Mouse (Mus musculus): ENCODE results near the gene Nudt3.
"Not testable (repeated sequence)": the region's sequence is repeated elsewhere in the genome, so short reads cannot be mapped to it uniquely, and the experiment has no call there.

Gene Nudt3

DNA sequence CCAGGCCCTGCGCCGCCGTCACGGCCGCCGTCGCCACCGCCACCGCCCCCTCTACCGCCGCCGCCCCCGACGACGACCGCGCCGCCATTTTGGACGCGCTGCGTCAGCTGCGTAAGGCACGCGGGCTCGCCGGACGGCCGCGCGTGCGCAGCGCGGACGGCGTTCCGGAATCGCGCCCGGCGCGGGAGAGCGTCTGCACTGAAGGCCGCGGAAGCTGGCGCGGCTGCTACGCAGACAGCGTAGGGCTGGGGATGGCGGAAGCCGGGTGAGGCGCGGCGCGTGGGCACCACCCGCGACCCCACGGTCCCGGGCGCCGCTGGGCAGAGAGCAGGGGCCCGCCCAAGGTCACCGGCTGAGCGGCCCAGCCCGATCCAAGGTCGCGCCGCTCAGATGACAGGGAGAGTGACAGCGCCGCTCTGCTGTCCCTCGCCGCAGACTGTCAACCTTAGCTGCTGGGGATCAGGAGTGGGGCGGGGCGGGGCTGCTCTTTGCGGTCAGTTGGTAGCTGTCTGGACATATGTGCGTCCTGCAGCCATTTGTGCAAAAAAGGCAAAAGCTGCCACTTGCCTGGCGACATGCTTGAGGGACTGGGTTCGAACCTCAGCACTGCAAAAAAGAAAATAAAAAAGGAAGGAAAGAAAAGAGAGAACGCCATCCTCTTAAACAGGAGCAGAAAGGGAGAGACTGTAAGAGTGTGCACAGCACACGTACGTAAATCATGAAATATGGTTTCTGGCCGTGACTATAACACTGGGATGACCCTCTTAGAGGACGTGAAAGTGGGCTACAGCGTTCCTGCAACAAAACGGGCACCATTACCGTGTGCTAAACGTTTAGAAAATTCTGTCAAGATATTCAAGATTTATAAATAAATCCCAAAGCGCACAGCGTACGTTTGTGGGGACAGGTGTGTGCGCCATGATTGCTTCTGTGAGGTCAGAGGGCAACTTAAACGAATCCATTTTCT is at the start of gene Nudt3:
TSS of gene Nudt3 (minus strand) at position 136 of the 967 bp plus-strand sequence.
- peak; percentile 83 for DNase-seq (ENCODE audit: low read depth, low spot score)

DNA sequence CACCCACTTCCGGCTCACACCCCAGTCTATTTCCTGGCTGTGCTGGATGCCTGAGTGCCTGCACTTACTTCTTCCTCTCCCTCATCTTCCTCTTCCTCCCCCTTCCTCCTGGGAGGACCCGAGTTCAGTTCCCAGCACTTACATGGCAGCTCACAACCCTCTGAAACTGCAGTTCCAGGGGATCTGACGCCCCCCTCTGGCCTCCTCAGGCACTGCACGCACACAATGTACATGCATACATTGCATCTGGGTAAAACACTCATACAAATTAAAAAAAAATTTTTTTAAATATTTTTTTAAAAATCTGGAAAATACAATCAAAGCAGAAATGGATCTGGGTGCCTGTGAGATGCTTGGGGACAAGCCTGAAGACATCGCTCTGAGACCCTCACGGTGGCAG is 48.4 kb upstream of the Nudt3 start:
- no peak for DNase-seq (ENCODE audit: low read depth, low spot score)

DNA sequence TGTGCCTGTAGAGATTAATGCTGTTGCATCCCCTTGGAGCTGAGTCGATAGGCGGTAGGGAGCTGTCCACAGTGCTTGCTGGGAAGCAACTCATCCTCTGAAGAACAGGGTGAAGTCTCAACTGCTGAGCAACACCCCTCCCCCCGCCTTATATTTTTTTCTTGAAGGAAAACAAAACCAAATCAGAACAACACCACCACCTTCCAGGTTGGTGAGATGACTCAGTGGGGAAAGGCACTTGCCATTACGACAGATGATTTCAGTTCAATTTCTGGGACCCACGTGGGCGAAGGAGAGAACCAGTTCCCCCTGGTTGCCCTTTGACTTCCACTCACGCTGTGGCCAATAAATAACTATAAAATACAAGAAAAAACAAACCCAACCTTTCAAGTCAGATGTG is 35.5 kb upstream of the Nudt3 start:
- DNase-seq (ENCODE audit: low read depth, low spot score) = no peak

- no peak for DNase-seq (ENCODE audit: low read depth, low spot score)
Observed at GRCm38 (mm10) chr17:27657123-27657522, 33.8 kb upstream of the Nudt3 start.

DNA sequence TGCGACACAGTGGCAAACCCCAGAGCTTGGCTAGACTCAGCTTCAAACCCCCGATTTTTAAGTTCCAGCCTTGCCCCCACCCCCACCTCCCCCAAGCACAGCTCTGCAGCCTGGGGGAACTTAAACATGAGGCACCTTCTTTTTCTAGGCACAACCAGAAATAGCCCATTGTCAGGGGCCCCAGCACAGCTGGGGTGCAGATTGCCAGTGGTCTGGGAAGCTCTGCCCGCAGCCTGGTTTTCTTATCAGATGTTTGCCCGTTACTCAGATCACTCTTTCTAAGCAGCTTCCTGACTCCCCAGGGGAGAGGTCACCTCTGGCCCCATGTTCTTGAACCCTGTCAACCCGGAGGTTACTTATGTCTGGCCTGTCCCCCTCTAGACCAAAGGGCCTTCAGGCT is 33.1 kb upstream of the Nudt3 start:
- no peak for DNase-seq (ENCODE audit: low read depth, low spot score)

DNA sequence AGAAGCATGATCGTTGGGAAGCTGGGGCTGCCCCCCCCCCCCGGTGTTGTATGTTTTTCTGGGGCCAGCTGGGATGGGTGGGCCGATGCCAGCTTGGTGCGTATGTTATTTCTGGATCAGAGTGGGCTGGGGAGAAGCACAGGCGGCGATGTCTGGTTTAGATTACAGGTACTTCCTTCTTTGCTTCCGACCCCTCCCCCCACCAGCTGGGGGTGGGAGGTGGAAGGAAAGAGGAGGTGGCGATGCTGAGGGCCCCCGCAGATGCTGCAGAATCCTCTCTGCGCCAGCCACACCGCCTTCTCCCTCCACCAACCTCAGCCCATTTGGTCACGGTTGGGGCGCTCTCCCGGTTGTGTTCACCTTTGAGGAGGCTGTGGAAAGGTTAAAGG is 32.7 kb upstream of the Nudt3 start:
- DNase-seq (ENCODE audit: low read depth, low spot score) = no peak

DNA sequence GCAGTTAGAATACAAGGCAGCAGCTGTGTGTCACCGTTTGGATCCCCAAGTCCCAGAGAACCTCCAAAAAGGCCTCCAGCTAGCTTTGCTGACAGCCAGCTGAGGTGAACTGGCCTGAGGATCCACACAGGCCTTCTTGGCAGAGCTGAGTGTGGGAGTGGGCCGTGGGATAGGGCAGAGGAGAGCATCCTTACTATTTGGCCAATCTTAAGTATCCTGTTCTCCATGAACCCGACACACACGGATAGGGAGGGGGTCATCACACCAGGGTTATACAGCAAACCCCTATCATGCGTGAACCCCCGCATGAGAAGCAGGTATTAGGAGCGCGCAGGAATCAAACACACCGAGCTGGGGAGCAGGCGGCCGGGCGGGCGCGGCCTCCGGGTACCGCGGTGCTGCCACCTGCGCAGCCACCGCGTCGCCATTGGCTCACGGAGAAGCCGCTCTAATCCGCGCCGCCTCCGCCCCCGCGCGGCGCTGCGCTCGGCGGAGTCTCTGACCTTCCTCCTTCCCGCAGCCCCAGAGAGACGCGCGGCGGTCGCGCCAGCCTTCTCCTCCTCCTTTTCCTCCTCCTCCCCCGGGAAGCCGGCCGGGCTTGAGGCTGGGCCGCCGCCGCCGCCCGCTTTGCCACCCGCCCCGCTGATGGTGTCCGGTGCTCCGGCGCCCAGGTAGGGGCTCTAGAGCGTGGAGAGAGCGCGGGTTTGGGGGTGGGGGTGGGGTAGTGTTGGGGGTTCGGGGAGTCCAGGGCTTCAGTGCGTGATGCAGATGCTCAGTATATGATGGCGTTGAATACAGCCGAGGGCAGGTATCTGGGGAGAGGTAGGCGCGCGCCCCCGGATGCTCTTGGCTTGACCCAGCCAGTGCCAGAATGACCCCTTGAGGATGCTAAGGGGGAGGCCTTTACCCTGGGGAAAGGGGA is 32.1 kb upstream of the Nudt3 start, which contains the start of gene Pacsin1:
TSS of gene Pacsin1 (plus strand) at position 421 of the 922 bp plus-strand sequence.
- no peak for DNase-seq (ENCODE audit: low read depth, low spot score)

DNA sequence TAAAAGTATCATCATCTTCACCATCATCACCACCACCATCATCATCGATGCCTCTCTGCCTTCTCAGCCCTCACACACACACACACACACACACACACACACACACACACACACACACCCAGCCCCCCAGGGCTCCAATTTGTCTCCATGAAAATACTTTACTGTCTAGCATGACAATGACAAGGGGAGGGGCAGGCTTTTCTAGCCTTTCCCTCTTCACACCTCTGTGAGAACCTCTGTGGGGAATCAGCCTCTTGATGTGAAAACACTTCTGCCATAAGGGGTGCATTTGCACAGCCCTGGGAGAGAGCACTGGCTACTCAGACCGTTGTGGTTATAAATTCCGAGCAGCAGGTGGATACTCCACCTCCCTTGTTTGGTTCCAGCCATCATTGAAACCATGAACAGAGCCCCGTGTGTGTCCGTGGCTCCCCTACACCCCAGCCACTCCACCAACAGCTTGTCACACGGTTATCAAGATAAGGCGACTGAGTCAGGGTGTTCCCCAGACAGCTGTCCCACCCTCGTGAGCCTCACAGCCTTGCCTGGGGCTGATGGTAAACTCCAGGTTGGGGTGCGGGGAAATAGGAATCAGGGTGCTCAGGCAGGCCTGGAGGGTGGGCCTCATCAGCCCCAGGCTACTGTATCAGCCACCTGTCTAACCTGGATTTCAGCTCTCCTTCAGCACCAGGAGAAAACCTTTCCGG is 30.1 kb upstream of the Nudt3 start:
- no peak for DNase-seq (ENCODE audit: low read depth, low spot score)

- DNase-seq (ENCODE audit: low read depth, low spot score) = no peak
Observed at GRCm38 (mm10) chr17:27652046-27652790, 28.9 kb upstream of the Nudt3 start.

GRCm38 (mm10) chr17:27650586-27650985 is 27.3 kb upstream of the Nudt3 start:
- DNase-seq (ENCODE audit: low read depth, low spot score) = no peak

DNA sequence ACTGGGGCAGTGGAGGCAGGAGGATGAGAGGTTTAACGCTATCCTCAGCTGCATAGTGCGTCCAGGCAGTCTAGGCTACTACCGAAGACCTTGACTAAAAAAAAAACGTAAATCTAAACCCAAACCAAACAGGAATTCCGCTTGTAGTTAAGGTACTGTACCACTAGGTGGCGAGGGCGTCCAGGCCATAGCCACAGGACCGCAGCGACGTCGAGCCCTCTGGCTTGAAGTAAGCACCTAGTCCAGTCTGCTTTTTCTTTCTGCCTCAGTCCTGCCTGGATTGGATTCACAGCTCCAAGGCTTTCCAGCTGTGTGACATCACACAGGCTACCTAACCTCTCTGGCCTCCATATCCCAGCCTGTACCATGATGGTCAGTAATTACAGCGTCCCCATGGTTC is 26.9 kb upstream of the Nudt3 start:
- DNase-seq (ENCODE audit: low read depth, low spot score) = peak; percentile 90

DNA sequence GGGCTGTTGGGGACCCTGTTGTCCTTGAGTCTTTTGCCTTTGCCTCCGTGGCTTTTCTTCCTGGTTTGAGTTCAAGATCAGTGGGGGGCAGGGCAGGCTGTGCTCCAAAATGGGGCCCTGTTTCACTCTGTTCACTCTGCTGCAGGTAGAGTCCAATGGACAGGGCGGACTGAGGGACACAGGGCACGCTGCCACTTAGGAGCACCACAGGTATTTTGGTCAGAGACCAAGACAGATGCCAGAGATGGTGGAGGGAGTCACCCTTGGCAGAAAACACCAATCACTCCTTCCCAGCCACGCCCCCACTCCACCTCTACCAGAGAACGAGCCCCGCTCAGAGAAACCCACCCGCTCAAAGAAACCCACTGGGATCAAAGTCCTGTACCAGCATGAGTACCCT is 22.5 kb upstream of the Nudt3 start:
- no peak for DNase-seq (ENCODE audit: low read depth, low spot score)

DNA sequence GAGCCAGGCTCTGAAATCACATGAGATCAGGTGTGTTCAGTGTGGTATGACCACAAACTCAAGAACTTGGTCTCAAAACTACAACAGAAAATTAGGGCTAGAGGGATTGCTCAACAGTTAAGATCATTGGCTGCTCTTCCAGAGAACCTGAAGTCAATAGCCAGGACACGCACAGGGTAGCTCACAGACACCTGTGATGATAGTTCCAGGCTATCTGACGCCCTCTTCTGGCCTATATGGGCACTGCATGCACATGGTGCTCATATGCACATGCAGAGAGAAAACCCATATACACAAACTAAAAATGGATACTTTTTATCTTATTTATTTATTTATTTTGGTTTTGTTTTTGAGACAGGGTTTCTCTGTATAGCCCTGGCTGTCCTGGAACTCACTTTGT is 21.3 kb upstream of the Nudt3 start:
- DNase-seq (ENCODE audit: low read depth, low spot score) = no peak

DNA sequence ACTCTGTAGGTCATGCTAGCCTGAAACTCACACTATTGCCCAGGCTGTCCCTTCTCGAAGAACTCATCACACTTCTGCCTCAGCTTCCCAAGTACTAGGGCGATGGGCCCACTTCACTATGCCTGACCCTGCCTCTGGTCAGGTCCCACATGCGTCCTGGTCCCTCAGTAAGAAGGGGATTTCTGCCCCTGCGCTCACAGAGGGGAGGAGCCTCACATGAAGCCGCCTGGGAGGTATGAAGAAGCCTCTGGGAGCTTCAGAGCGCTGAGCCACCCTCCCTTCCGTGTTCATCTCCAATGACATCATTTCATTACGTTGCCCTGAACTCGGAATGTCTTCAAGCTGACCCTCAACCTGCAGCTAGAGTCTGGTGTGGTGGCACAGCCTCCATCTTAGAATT is 20.5 kb upstream of the Nudt3 start:
- no peak for DNase-seq (ENCODE audit: low read depth, low spot score)

DNA sequence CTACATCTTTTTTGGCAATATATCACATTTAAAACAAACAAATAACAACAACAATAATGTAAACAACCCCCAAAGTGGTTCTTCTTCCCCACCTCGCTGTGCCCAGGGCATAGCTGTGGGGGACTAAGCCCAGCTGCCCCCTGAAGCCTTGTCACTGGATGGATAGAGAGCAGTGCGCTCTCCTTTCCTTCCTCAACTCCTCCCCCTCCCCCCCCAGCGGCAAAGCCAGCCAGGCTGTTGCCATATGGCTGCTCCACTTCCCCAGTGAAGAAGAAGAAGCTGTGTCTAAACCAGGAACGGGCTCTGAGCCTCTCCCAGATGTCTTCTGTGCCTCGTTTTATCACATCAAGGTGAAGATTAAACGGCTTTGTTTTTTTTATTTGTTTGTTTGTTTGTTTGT is 19.8 kb upstream of the Nudt3 start:
- no peak for DNase-seq (ENCODE audit: low read depth, low spot score)

- DNase-seq (ENCODE audit: low read depth, low spot score) = peak; percentile 76
Observed at GRCm38 (mm10) chr17:27642491-27643062, 19.3 kb upstream of the Nudt3 start.

- not testable (repeated sequence) for DNase-seq (ENCODE audit: low read depth, low spot score)
Observed at GRCm38 (mm10) chr17:27639851-27640250, 16.6 kb upstream of the Nudt3 start.

GRCm38 (mm10) chr17:27638921-27639332 is 15.6 kb upstream of the Nudt3 start:
- DNase-seq (ENCODE audit: low read depth, low spot score) = no peak

DNA sequence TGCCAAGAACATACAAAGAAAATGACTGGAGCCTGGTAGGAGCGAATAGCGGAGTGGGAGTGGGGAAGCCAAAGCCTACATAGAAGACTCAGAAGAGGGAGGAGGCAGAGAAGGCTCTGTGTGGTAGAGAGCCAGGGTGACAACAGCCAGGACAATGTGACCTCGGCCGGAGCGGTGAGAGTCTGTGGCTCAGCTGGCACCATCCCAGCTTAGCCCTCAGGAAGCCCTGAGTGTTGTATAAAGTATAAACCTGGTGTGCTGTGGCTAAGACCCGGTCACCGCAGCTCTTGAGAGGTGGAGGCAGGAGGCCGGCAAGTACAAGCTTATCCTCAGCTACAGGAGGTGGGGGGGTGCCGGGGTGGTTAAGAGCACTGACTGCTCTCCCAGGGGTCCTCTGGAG is 14.0 kb upstream of the Nudt3 start:
- no peak for DNase-seq (ENCODE audit: low read depth, low spot score)
